Comparison of ENCODE assay signal across 20 mouse cellular contexts in the genomic region with DNA sequence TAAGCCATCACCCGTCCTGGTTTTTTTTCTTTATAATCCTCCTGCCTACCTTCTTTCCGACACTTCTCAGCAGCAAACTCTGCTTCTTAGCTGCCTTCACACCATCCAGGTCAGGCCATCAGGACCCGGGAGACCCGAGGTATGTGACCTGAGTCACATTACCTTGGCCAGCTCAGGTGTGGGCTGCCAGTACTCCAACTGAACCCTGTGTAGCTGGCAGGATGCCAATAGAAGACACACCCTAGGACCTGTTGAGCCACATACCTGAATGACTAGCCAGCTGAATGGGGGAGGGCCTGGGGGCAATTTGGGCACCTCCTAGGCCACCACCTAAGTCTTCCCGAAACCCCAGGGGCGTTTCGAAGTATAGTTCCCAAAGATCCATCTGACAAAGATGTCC. TPM values are rescaled to one million over a fixed set of nuclear protein-coding genes. Genes with fewer than 3 reads are reported as not detected.
DNase-seq lines count a peak whose midpoint lies in the region; ATAC-seq and TF ChIP-seq lines count a peak whose summit lies in the region.
"Had no signal": no experiment of that assay in that cellular context is flagged by ENCODE, and none has a peak within 500 bp of the region (broad histone marks: within the 10 kb centered on the region; RNA-seq: fewer than 3 reads in every experiment).

No protein-coding gene starts in this region.

- 0 out of 2 replicates have a peak, but pooled peaks cover 8% of the 10 kb centered on the region for H3K36me3 ChIP-seq in kidney, postnatal 0 days (ENCODE audit: insufficient read depth, low read length)
- peaks cover 8% of the 10 kb centered on the region; the same call in 1 of the 2 replicates for H3K36me3 ChIP-seq in kidney, embryonic 16.5 days (ENCODE audit: insufficient read depth, low read length)
- peaks cover 5% of the 10 kb centered on the region for H3K36me3 ChIP-seq in intestine, embryonic 16.5 days (ENCODE audit: control insufficient read depth, insufficient read depth, low read length)
- peaks cover 7% of the 10 kb centered on the region for H3K36me3 ChIP-seq in lung, embryonic 16.5 days (ENCODE audit: control insufficient read depth, insufficient read depth, low read length)
- H3K36me3 ChIP-seq in stomach, postnatal 0 days (ENCODE audit: control insufficient read depth, insufficient read depth, low read length): peaks cover 3% of the 10 kb centered on the region; the same call in 1 of the 2 replicates
- no peaks in the 10 kb centered on the region for H3K36me3 ChIP-seq in midbrain, embryonic 10.5 days
- H3K36me3 ChIP-seq: hindbrain, embryonic 15.5 days; neural tube, embryonic 15.5 days had no signal

- no peaks in the 10 kb centered on the region for H3K9me3 ChIP-seq in kidney, postnatal 0 days (replicated peaks; ENCODE audit: low read length)
- H3K9me3 ChIP-seq in kidney, embryonic 16.5 days (ENCODE audit: low read length): peaks cover 6% of the 10 kb centered on the region; the same call in 1 of the 2 replicates
- H3K9me3 ChIP-seq in intestine, embryonic 16.5 days (ENCODE audit: control insufficient read depth, low read length): peaks cover 3% of the 10 kb centered on the region; the same call in 1 of the 2 replicates
- peaks cover 4% of the 10 kb centered on the region for H3K9me3 ChIP-seq in lung, embryonic 16.5 days (ENCODE audit: control insufficient read depth, low read length)
- H3K9me3 ChIP-seq in stomach, postnatal 0 days (ENCODE audit: control insufficient read depth, low read length): no peaks in the 10 kb centered on the region
- no peaks in the 10 kb centered on the region for H3K9me3 ChIP-seq in midbrain, embryonic 10.5 days (replicated peaks)
- H3K9me3 ChIP-seq: hindbrain, embryonic 15.5 days; limb, embryonic 10.5 days; liver, embryonic 12.5 days; neural tube, embryonic 15.5 days had no signal

- 0 out of 2 replicates have a peak, but pooled peaks have one; percentile 56 for ATAC-seq in kidney, postnatal 0 days (replicated peaks; ENCODE audit: low FRiP score, low read depth)
- ATAC-seq in kidney, embryonic 16.5 days (ENCODE audit: low FRiP score, low TSS enrichment): no peak
- ATAC-seq in intestine, embryonic 16.5 days: peak; percentile 79
- peak; percentile 84 for ATAC-seq in lung, embryonic 16.5 days (ENCODE audit: low read depth)
- ATAC-seq in stomach, postnatal 0 days (ENCODE audit: low FRiP score, low TSS enrichment): peak; percentile 90
- ATAC-seq: activated CD4-positive, CD25-positive, alpha-beta regulatory T cell, adult 4 months; liver, embryonic 12.5 days had no signal

- no peak for DNase-seq in kidney, postnatal 0 days (ENCODE audit: low spot score)
- DNase-seq in stomach, postnatal 0 days (ENCODE audit: low spot score): peak; percentile 81
- no peak for DNase-seq in midbrain, embryonic 10.5 days (ENCODE audit: low spot score)
- DNase-seq in adrenal gland, adult 18-20 months (ENCODE audit: low spot score in 2 of 2): no peak
- DNase-seq in natural killer cell, adult 2 months (ENCODE audit: low spot score in 2 of 2): no peak
- DNase-seq: adrenal gland, postnatal 36 days; cerebellum, postnatal 14 days; gastrocnemius, postnatal 10 days; heart, postnatal 10 days; layer of hippocampus, postnatal 36 days; right cerebral cortex, adult 18-20 months; spleen, adult 18-20 months had no signal

- no peak overlapping the region for H3K4me2 ChIP-seq in kidney, postnatal 0 days (ENCODE audit: low read length)
- H3K4me2 ChIP-seq in kidney, embryonic 16.5 days (replicated peaks; ENCODE audit: low read depth, low read length): no peak overlapping the region
- no peak overlapping the region for H3K4me2 ChIP-seq in intestine, embryonic 16.5 days (ENCODE audit: low read depth, low read length)
- H3K4me2 ChIP-seq in lung, embryonic 16.5 days (ENCODE audit: low read depth, low read length): no peak overlapping the region
- H3K4me2 ChIP-seq in stomach, postnatal 0 days (replicated peaks; ENCODE audit: low read depth): no peak overlapping the region
- H3K4me2 ChIP-seq: hindbrain, embryonic 15.5 days; liver, embryonic 12.5 days; neural tube, embryonic 15.5 days had no signal

- H3K27me3 ChIP-seq in kidney, postnatal 0 days (ENCODE audit: insufficient read depth, low read length): no peaks in the 10 kb centered on the region
- no peaks in the 10 kb centered on the region for H3K27me3 ChIP-seq in kidney, embryonic 16.5 days (ENCODE audit: insufficient read depth, low read length)
- no peaks in the 10 kb centered on the region for H3K27me3 ChIP-seq in intestine, embryonic 16.5 days (replicated peaks; ENCODE audit: control insufficient read depth, insufficient read depth, low read length)
- no peaks in the 10 kb centered on the region for H3K27me3 ChIP-seq in lung, embryonic 16.5 days (ENCODE audit: control insufficient read depth, insufficient read depth, low read depth, low read length)
- H3K27me3 ChIP-seq in stomach, postnatal 0 days (ENCODE audit: control insufficient read depth, insufficient read depth, low read length): no peaks in the 10 kb centered on the region
- H3K27me3 ChIP-seq in midbrain, embryonic 10.5 days (ENCODE audit: low read depth, poor library complexity, severe bottlenecking): no peaks in the 10 kb centered on the region
- H3K27me3 ChIP-seq: hindbrain, embryonic 15.5 days; neural tube, embryonic 15.5 days had no signal

- H3K4me1 ChIP-seq in kidney, postnatal 0 days (replicated peaks; ENCODE audit: insufficient read depth, low read length): no peaks in the 10 kb centered on the region
- no peaks in the 10 kb centered on the region for H3K4me1 ChIP-seq in kidney, embryonic 16.5 days (ENCODE audit: insufficient read depth, low read length)
- H3K4me1 ChIP-seq in intestine, embryonic 16.5 days (ENCODE audit: control insufficient read depth, insufficient read depth, low read length): peaks cover 5% of the 10 kb centered on the region; the same call in 1 of the 2 replicates
- 0 out of 2 replicates have a peak, but pooled peaks cover 6% of the 10 kb centered on the region for H3K4me1 ChIP-seq in lung, embryonic 16.5 days (replicated peaks; ENCODE audit: control insufficient read depth, insufficient read depth, low read length)
- H3K4me1 ChIP-seq in stomach, postnatal 0 days (replicated peaks; ENCODE audit: control insufficient read depth, insufficient read depth): no peaks in the 10 kb centered on the region
- H3K4me1 ChIP-seq in midbrain, embryonic 10.5 days: no peaks in the 10 kb centered on the region
- H3K4me1 ChIP-seq: hindbrain, embryonic 15.5 days; limb, embryonic 10.5 days; liver, embryonic 12.5 days; neural tube, embryonic 15.5 days had no signal

- TF ChIP-seq CTCF in kidney, postnatal 0 days (IDR thresholded peaks at IDR 0.05; ENCODE audit: low read depth): no peak
- TF ChIP-seq CTCF in stomach, postnatal 0 days (IDR thresholded peaks at IDR 0.05; ENCODE audit: low read depth): 0 out of 2 replicates have a peak, but pooled peaks have one; percentile 4

- TF ChIP-seq EP300 in stomach, postnatal 0 days (optimal IDR thresholded peaks at IDR 0.05): no peak

- H3K9ac ChIP-seq in kidney, postnatal 0 days (ENCODE audit: low read depth, low read length): no peak overlapping the region
- H3K9ac ChIP-seq in kidney, embryonic 16.5 days (replicated peaks; ENCODE audit: low read length): no peak overlapping the region
- H3K9ac ChIP-seq in intestine, embryonic 16.5 days (ENCODE audit: low read depth, low read length): no peak overlapping the region
- no peak overlapping the region for H3K9ac ChIP-seq in lung, embryonic 16.5 days (ENCODE audit: low read length)
- no peak overlapping the region for H3K9ac ChIP-seq in stomach, postnatal 0 days (ENCODE audit: low read length)
- H3K9ac ChIP-seq: hindbrain, embryonic 15.5 days; liver, embryonic 12.5 days; neural tube, embryonic 15.5 days had no signal

- H3K27ac ChIP-seq in kidney, postnatal 0 days: no peak overlapping the region
- no peak overlapping the region for H3K27ac ChIP-seq in kidney, embryonic 16.5 days (ENCODE audit: low read length)
- H3K27ac ChIP-seq in intestine, embryonic 16.5 days (ENCODE audit: low read length): no peak overlapping the region
- peak overlapping the region; percentile 27 for H3K27ac ChIP-seq in lung, embryonic 16.5 days (ENCODE audit: low read length)
- H3K27ac ChIP-seq in stomach, postnatal 0 days (replicated peaks): no peak overlapping the region
- no peak overlapping the region for H3K27ac ChIP-seq in midbrain, embryonic 10.5 days (replicated peaks)
- H3K27ac ChIP-seq: hindbrain, embryonic 15.5 days; limb, embryonic 10.5 days; liver, embryonic 12.5 days; neural tube, embryonic 15.5 days had no signal

- H3K4me3 ChIP-seq in kidney, postnatal 0 days (replicated peaks; ENCODE audit: low read depth, low read length): no peak overlapping the region
- H3K4me3 ChIP-seq in kidney, embryonic 16.5 days (ENCODE audit: low read length): no peak overlapping the region
- H3K4me3 ChIP-seq in intestine, embryonic 16.5 days (ENCODE audit: low read length): no peak overlapping the region
- H3K4me3 ChIP-seq in lung, embryonic 16.5 days (ENCODE audit: low read length): no peak overlapping the region
- no peak overlapping the region for H3K4me3 ChIP-seq in stomach, postnatal 0 days (ENCODE audit: low read depth, low read length)
- no peak overlapping the region for H3K4me3 ChIP-seq in midbrain, embryonic 10.5 days
- H3K4me3 ChIP-seq: hindbrain, embryonic 15.5 days; limb, embryonic 10.5 days; liver, embryonic 12.5 days; neural tube, embryonic 15.5 days had no signal

- WGBS in kidney, postnatal 0 days: 68% methylated on average over 7 of the region's 7 CpGs
- 80% methylated on average over 7 of the region's 7 CpGs for WGBS in kidney, embryonic 16.5 days
- WGBS in intestine, embryonic 16.5 days: 70% methylated on average over 7 of the region's 7 CpGs
- WGBS in lung, embryonic 16.5 days: 68% methylated on average over 7 of the region's 7 CpGs
- WGBS in stomach, postnatal 0 days: 67% methylated on average over 7 of the region's 7 CpGs
- WGBS in midbrain, embryonic 10.5 days: 86% methylated on average over 7 of the region's 7 CpGs

RNA-seq across cellular contexts. Expression of gene Vsig10, which starts 11.6 kb away (rescaled TPM):
- polyA plus RNA-seq in kidney, postnatal 0 days (2015; fragmentation: Nextera tagmentation; extraction: Ambion mirVana): 9.5 and 11.6 TPM in 2 replicates
- 14.6 and 17.1 TPM in 2 replicates for polyA plus RNA-seq in kidney, embryonic 16.5 days (2015; fragmentation: Nextera tagmentation; extraction: Ambion mirVana)
- polyA plus RNA-seq in intestine, embryonic 16.5 days (2015; fragmentation: Nextera tagmentation; extraction: Ambion mirVana): 15.4 and 18.6 TPM in 2 replicates
- polyA plus RNA-seq in lung, embryonic 16.5 days (2015; fragmentation: Nextera tagmentation; extraction: Ambion mirVana): 18.2 and 20.0 TPM in 2 replicates
- polyA plus RNA-seq in stomach, postnatal 0 days (2015; fragmentation: Nextera tagmentation; extraction: Ambion mirVana): 9.9 and 13.0 TPM in 2 replicates
- 2.7 and 4.0 TPM in 2 replicates for polyA plus RNA-seq in midbrain, embryonic 10.5 days (2016; fragmentation: Nextera tagmentation; extraction: Ambion mirVana)
- total RNA-seq in adrenal gland, adult 18-20 months (2021): 10 to 100 TPM; 11.3 to 16.2 TPM

RNA-seq across cellular contexts. Expression of gene Wsb2, which starts 26.6 kb away (rescaled TPM):
- polyA plus RNA-seq in kidney, postnatal 0 days (2015; fragmentation: Nextera tagmentation; extraction: Ambion mirVana): 89.3 and 92.2 TPM in 2 replicates
- 45.7 and 69.7 TPM in 2 replicates for polyA plus RNA-seq in kidney, embryonic 16.5 days (2015; fragmentation: Nextera tagmentation; extraction: Ambion mirVana)
- 43.9 and 63.3 TPM in 2 replicates for polyA plus RNA-seq in intestine, embryonic 16.5 days (2015; fragmentation: Nextera tagmentation; extraction: Ambion mirVana)
- 38.1 and 45.0 TPM in 2 replicates for polyA plus RNA-seq in lung, embryonic 16.5 days (2015; fragmentation: Nextera tagmentation; extraction: Ambion mirVana)
- polyA plus RNA-seq in stomach, postnatal 0 days (2015; fragmentation: Nextera tagmentation; extraction: Ambion mirVana): 50.0 and 50.3 TPM in 2 replicates
- 48.4 and 61.6 TPM in 2 replicates for polyA plus RNA-seq in midbrain, embryonic 10.5 days (2016; fragmentation: Nextera tagmentation; extraction: Ambion mirVana)
- total RNA-seq in adrenal gland, adult 18-20 months (2021): 100 to 1,000 TPM; 126 to 138 TPM

RNA-seq across cellular contexts. Expression of gene Pebp1, which starts 43.0 kb away (rescaled TPM):
- 625 and 668 TPM in 2 replicates for polyA plus RNA-seq in kidney, postnatal 0 days (2015; fragmentation: Nextera tagmentation; extraction: Ambion mirVana)
- polyA plus RNA-seq in kidney, embryonic 16.5 days (2015; fragmentation: Nextera tagmentation; extraction: Ambion mirVana): 841 and 885 TPM in 2 replicates
- 636 and 699 TPM in 2 replicates for polyA plus RNA-seq in intestine, embryonic 16.5 days (2015; fragmentation: Nextera tagmentation; extraction: Ambion mirVana)
- 649 and 667 TPM in 2 replicates for polyA plus RNA-seq in lung, embryonic 16.5 days (2015; fragmentation: Nextera tagmentation; extraction: Ambion mirVana)
- 394 and 400 TPM in 2 replicates for polyA plus RNA-seq in stomach, postnatal 0 days (2015; fragmentation: Nextera tagmentation; extraction: Ambion mirVana)
- 946 and 962 TPM in 2 replicates for polyA plus RNA-seq in midbrain, embryonic 10.5 days (2016; fragmentation: Nextera tagmentation; extraction: Ambion mirVana)
- 1,000 to 10,000 TPM; 1,102 to 1,483 TPM for total RNA-seq in adrenal gland, adult 18-20 months (2021)

RNA-seq across cellular contexts. Expression of gene Rfc5, which starts 58.4 kb away (rescaled TPM):
- polyA plus RNA-seq in kidney, postnatal 0 days (2015; fragmentation: Nextera tagmentation; extraction: Ambion mirVana): 54.7 and 60.2 TPM in 2 replicates
- 114 and 128 TPM in 2 replicates for polyA plus RNA-seq in kidney, embryonic 16.5 days (2015; fragmentation: Nextera tagmentation; extraction: Ambion mirVana)
- polyA plus RNA-seq in intestine, embryonic 16.5 days (2015; fragmentation: Nextera tagmentation; extraction: Ambion mirVana): 99.9 and 101 TPM in 2 replicates
- 111 and 116 TPM in 2 replicates for polyA plus RNA-seq in lung, embryonic 16.5 days (2015; fragmentation: Nextera tagmentation; extraction: Ambion mirVana)
- polyA plus RNA-seq in stomach, postnatal 0 days (2015; fragmentation: Nextera tagmentation; extraction: Ambion mirVana): 26.4 and 28.8 TPM in 2 replicates
- polyA plus RNA-seq in midbrain, embryonic 10.5 days (2016; fragmentation: Nextera tagmentation; extraction: Ambion mirVana): 127 and 151 TPM in 2 replicates
- 1 to 10 TPM; 4.6 to 7.3 TPM for total RNA-seq in adrenal gland, adult 18-20 months (2021)
